Mouse (Mus musculus): Measurements from ENCODE around the gene Nrg3.
"Not testable (repeated sequence)": the region's sequence is repeated elsewhere in the genome, so short reads cannot be mapped to it uniquely, and the experiment has no call there.

Nrg3 gene

DNA sequence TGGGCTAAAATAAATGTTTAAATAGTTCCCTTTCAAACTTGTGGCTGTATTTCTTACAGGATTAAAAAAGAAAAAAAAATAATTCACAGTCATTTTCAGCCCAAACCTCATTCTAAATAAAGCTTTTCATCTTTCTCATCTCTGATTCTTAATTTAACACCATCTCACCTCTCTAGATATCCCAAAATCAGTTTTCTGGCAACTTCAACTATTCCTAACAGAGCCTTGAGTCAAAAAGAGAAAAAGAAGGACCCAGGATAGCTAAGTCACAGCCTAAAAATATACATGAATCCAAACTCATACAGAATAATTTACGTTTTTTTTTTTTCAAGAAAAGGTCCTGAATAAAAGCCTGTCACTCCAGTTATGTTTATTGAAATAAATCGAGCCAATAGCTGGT is 232.6 kb downstream of the Nrg3 start:
- in situ Hi-C loops (cut with MboI; ENCODE audit: unreplicated experiment in 2 of 2), result no loop called here

DNA sequence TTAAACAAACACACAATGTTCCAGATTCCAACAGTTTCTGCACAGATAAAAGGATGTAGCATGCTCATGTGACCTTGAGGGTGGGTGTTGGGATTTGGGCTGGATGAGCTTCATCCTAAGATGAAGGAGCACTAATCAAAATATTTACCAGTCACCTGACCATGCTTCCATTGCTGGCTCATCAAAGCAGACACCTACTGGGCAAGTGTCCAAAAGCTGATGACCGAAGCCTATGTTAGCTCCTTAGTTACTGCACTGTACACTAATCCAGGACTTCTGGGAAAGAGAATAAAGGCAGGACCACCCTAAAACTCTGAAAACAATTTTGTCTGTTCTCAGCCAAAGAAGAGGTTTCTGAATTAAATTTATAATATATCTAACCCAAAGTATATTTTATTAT is 261.4 kb downstream of the Nrg3 start:
- in situ Hi-C loops (cut with MboI; ENCODE audit: unreplicated experiment in 2 of 2), result no loop called here

DNA sequence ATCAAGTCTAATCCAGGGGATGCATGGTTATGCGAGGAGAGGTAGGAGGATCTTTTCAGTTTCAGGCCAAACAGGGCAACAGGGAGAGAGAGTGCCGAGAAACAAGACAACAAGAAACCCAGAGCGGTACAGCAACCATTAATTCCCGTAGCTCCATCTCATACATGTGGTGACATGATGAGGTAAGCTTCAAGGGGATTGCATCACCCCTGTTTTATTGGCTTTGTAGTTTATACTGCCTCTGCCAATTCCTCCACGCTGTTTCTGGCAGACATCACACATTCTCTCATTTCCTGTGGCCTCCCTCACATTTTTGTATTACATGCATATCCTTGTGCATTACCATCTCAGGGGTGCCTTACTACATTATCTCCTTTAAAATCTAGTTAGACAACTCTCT is 280.9 kb downstream of the Nrg3 start:
- in situ Hi-C loops (cut with MboI; ENCODE audit: unreplicated experiment in 2 of 2), result no loop called here

- in situ Hi-C loops (cut with MboI; ENCODE audit: unreplicated experiment in 2 of 2), result no loop called here
These were observed 299.2 kb downstream of the Nrg3 start for GRCm38 (mm10) chr14:39173709-39174108.

- in situ Hi-C loops (cut with MboI; ENCODE audit: unreplicated experiment in 2 of 2), result no loop called here
These were observed 312.7 kb downstream of the Nrg3 start for GRCm38 (mm10) chr14:39160140-39160539.

DNA sequence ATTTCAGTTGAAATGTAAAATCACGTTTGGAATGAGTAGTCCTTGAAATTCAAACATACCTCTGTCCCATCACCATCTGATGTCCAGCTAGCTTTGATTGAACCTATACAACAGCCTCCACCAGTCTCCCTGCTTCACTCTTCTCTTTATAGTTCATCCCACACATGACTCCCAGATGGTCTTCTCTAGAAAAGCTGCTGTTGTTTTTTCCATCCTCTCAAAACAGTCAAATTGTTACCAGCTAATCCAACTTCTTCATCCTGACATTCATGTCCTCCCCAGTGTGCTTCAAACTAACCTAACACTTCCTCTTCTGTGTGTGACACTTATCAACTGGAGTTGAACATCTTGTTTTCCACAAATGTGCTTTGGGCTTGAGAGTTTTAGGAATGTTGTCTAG is 317.4 kb downstream of the Nrg3 start:
- in situ Hi-C loops (cut with MboI; ENCODE audit: unreplicated experiment in 2 of 2), result no loop called here

- in situ Hi-C loops (cut with MboI; ENCODE audit: unreplicated experiment in 2 of 2), result no loop called here
These were observed 343.1 kb downstream of the Nrg3 start for GRCm38 (mm10) chr14:39129766-39130165.

GRCm38 (mm10) chr14:39117977-39118376 is 354.9 kb downstream of the Nrg3 start:
- in situ Hi-C loops (cut with MboI; ENCODE audit: unreplicated experiment in 2 of 2), result no loop called here

GRCm38 (mm10) chr14:39116522-39117231 is 356.2 kb downstream of the Nrg3 start:
- in situ Hi-C loops (cut with MboI; ENCODE audit: unreplicated experiment in 2 of 2), result not testable (repeated sequence)

- in situ Hi-C loops (cut with MboI; ENCODE audit: unreplicated experiment in 2 of 2), result no loop called here
These were observed 363.3 kb downstream of the Nrg3 start for GRCm38 (mm10) chr14:39109566-39109965.

GRCm38 (mm10) chr14:39106776-39107175 is 366.1 kb downstream of the Nrg3 start:
- in situ Hi-C loops (cut with MboI; ENCODE audit: unreplicated experiment in 2 of 2), result no loop called here

GRCm38 (mm10) chr14:39095219-39095618 is 377.7 kb downstream of the Nrg3 start:
- in situ Hi-C loops (cut with MboI; ENCODE audit: unreplicated experiment in 2 of 2), result no loop called here

DNA sequence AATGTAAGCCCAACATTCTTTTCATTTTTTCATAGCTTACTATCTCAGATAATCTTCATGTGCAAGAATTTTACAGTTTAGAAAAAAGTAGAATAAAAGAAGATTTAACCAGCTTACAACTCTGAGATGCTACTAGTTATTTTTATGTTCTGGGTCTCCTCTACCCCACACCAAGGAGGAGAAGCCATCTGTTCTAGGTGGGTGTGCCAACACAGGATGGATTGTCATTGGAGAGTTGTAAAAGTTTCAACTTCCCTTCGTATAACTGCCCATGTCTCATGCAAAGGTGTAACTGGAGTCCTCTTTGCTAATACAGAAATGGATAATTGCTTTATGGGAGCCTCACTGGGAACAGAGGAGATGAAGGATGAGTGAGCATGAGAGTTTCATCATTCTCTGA is 393.4 kb downstream of the Nrg3 start:
- in situ Hi-C loops (cut with MboI; ENCODE audit: unreplicated experiment in 2 of 2), result no loop called here

GRCm38 (mm10) chr14:39051542-39051941 is 421.3 kb downstream of the Nrg3 start:
- in situ Hi-C loops (cut with MboI; ENCODE audit: unreplicated experiment in 2 of 2), result no loop called here

GRCm38 (mm10) chr14:39049021-39049420 is 423.9 kb downstream of the Nrg3 start:
- in situ Hi-C loops (cut with MboI; ENCODE audit: unreplicated experiment in 2 of 2), result no loop called here

- in situ Hi-C loops (cut with MboI; ENCODE audit: unreplicated experiment in 2 of 2), result no loop called here
These were observed 428.6 kb downstream of the Nrg3 start for GRCm38 (mm10) chr14:39044290-39044689.

DNA sequence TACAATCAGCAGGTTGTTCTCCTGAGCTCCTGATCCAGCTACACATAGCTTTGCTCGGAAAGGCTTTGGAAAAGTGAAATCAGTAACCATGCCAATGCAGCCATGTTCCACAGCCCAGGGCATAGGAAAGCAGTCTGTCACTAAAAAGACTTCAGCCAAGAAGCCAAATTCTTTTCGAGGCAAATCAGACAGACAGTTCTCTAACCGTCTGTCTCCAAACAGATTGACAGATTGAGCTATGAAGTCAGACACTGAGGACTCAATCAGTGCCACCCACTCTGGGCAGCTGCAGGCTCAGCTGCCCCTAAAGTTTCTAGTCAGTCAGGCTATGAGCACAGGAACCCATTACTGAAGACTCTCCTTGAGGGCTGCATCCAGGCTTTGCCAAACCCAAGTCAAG is 429.1 kb downstream of the Nrg3 start:
- in situ Hi-C loops (cut with MboI; ENCODE audit: unreplicated experiment in 2 of 2), result no loop called here

DNA sequence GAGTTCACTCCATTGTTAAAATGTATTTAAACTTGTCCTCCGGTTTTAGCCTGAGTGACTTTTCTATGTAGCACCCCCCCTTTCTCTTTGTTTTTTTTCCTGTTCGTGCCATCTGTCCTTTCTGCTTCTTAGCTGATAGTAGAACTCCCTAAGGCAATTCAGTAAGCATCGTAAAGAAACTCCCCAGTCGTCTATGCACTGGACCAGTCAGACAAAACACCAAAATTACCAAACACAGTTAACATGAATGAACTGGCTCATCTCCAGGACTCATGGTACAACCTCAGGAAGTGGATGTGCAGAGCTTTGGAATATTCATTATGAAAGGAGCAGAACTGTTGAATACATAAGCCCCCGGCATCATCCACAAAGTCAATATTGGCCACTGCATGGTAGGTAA is 429.5 kb downstream of the Nrg3 start:
- in situ Hi-C loops (cut with MboI; ENCODE audit: unreplicated experiment in 2 of 2), result no loop called here

- in situ Hi-C loops (cut with MboI; ENCODE audit: unreplicated experiment in 2 of 2), result no loop called here
These were observed 433.8 kb downstream of the Nrg3 start for GRCm38 (mm10) chr14:39039046-39039445.

DNA sequence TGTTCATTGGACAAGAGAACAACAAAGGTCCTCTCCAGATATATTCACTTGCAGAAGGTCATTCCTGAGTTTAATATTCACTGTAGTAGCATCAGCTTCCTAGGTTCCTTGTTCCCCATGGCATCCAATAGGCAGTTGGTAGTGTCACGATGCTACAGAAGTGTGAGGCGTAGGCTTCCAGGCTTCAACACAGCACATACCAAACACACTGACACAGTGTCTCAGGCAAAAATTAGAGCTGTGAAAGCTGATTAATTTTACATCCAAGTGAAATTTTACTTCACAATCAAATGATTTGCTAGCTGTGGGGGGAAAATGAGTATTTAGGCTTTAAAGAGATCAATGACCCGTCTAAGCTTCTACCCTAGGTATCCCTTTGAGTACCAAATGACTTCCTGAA is 438.4 kb downstream of the Nrg3 start:
- in situ Hi-C loops (cut with MboI; ENCODE audit: unreplicated experiment in 2 of 2), result no loop called here

GRCm38 (mm10) chr14:39023065-39023464 is 449.8 kb downstream of the Nrg3 start:
- in situ Hi-C loops (cut with MboI; ENCODE audit: unreplicated experiment in 2 of 2), result no loop called here

- in situ Hi-C loops (cut with MboI; ENCODE audit: unreplicated experiment in 2 of 2), result no loop called here
These were observed 458.8 kb downstream of the Nrg3 start for GRCm38 (mm10) chr14:39014126-39014525.

GRCm38 (mm10) chr14:38997843-38998242 is 475.0 kb downstream of the Nrg3 start:
- in situ Hi-C loops (cut with MboI; ENCODE audit: unreplicated experiment in 2 of 2), result no loop called here
